Mouse (Mus musculus) olfactory bulb, adult 2 months (tissue): Measurements from ENCODE around the gene Zc3h7b.

Experiments
- CTCF ChIP-seq: fragments of 200-500 bp; IDR thresholded peaks from 2 replicates; pipeline ENCODE4 v1.5.1; 2012; ENCODE audit warnings: low read depth, mild to moderate bottlenecking, low read length, moderate library complexity; ENCODE audit not compliant: insufficient read depth
- POLR2A ChIP-seq: fragments of 200-500 bp; IDR thresholded peaks from 2 replicates; pipeline ENCODE4 v1.6.1; 2012; ENCODE audit warnings: mild to moderate bottlenecking, low read depth, low read length, moderate library complexity; ENCODE audit not compliant: insufficient read depth

- TF ChIP-seq POLR2A (no peak), CTCF (no peak)
These were observed 65.3 kb downstream of the Zc3h7b start for GRCm38 (mm10) chr15:81810150-81810549.
